Comparison of ENCODE assay signal across 15 mouse cellular contexts in the genomic region with DNA sequence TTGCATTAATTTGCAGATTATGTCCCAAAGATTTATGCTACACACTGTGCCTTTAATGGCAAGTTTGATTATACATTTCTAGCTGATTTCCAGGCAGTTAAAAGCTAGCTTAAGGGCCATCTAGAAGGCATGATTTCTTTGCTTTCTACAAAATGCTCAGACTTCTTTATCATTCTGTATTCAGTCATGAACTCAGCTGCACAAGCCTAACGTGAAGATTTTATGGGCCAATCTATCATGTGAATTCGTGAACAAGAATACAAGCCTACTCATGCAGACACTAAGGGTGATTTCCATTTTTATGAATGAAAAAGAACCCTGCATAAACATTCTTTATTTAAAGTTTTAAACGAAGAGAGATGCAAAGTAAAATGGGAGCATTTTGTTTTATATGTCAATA.
"Had no signal": no experiment of that assay in that cellular context is flagged by ENCODE, and none has a peak within 500 bp of the region (broad histone marks: within the 10 kb centered on the region; RNA-seq: fewer than 3 reads in every experiment).

No protein-coding gene starts in this region.

- H3K4me3 ChIP-seq: hindbrain, embryonic 13.5 days; limb, embryonic 10.5 days; liver, embryonic 15.5 days; midbrain, embryonic 12.5 days; myocyte; stomach, embryonic 15.5 days had no signal

- H3K9ac ChIP-seq: hindbrain, embryonic 13.5 days; liver, embryonic 15.5 days; midbrain, embryonic 12.5 days; stomach, embryonic 15.5 days had no signal

- H3K36me3 ChIP-seq: hindbrain, embryonic 13.5 days; limb, embryonic 10.5 days; liver, embryonic 15.5 days; midbrain, embryonic 12.5 days; stomach, embryonic 15.5 days had no signal

- DNase-seq: kidney, adult 2 months; lung, adult 2 months; lung, postnatal 36 days; right cerebral cortex, postnatal 4 days; spleen, adult 18-20 months; thymus, postnatal 36 days had no signal

- H3K27ac ChIP-seq: hindbrain, embryonic 13.5 days; limb, embryonic 10.5 days; liver, embryonic 15.5 days; midbrain, embryonic 12.5 days; stomach, embryonic 15.5 days had no signal

- H3K4me1 ChIP-seq: hindbrain, embryonic 13.5 days; liver, embryonic 15.5 days; midbrain, embryonic 12.5 days; stomach, embryonic 15.5 days had no signal

- H3K27me3 ChIP-seq: hindbrain, embryonic 13.5 days; liver, embryonic 15.5 days; midbrain, embryonic 12.5 days; stomach, embryonic 15.5 days had no signal

- ATAC-seq: inflammation-experienced regulatory T-cells, adult 6 months; lung, postnatal 0 days had no signal

- H3K9me3 ChIP-seq: hindbrain, embryonic 13.5 days; limb, embryonic 10.5 days; liver, embryonic 15.5 days; midbrain, embryonic 12.5 days; stomach, embryonic 15.5 days had no signal

- H3K4me2 ChIP-seq: hindbrain, embryonic 13.5 days; liver, embryonic 11.5 days; liver, embryonic 15.5 days; midbrain, embryonic 12.5 days; stomach, embryonic 15.5 days had no signal
